Mouse (Mus musculus): ENCODE measurements around the gene Nrde2. TPM values are rescaled to one million over a fixed set of nuclear protein-coding genes. Genes with fewer than 3 reads are reported as not detected.
A peak's percentile ranks its signal among the peaks of the same experiment; 100 is the strongest.

The Nrde2 gene
- total RNA-seq, 2 experiments from 2014 or later, result 10.4 to 11.5 TPM

- intact Hi-C loops (cut with DNase I), result no loop called here
- DNase-seq, result no peak
Measured at GRCm38 (mm10) chr12:100128522-100128921, 30.9 kb downstream of the Nrde2 start.

GRCm38 (mm10) chr12:100127866-100128480 lies 31.5 kb downstream of the Nrde2 start:
- DNase-seq, result no peak
- intact Hi-C loops (cut with DNase I), result no loop called here

- DNase-seq, result no peak
- intact Hi-C loops (cut with DNase I), result no loop called here
Measured at GRCm38 (mm10) chr12:100126968-100127865, 32.2 kb downstream of the Nrde2 start.

- intact Hi-C loops (cut with DNase I), result no loop called here
- no peak for DNase-seq
Measured at GRCm38 (mm10) chr12:100124913-100125798, 34.3 kb downstream of the Nrde2 start.

- intact Hi-C loops (cut with DNase I), result no loop called here
- DNase-seq, result no peak
Measured at GRCm38 (mm10) chr12:100123476-100123875, 36.0 kb downstream of the Nrde2 start.

- DNase-seq, result peak; percentile 40 to 47
- intact Hi-C loops (cut with DNase I), result no loop called here
Measured at GRCm38 (mm10) chr12:100122921-100123381, 36.5 kb downstream of the Nrde2 start.

- intact Hi-C loops (cut with DNase I), result no loop called here
- DNase-seq, result no peak
Measured at GRCm38 (mm10) chr12:100115982-100116381, 43.5 kb downstream of the Nrde2 start.

- peak; percentile 72 to 79 for DNase-seq
- intact Hi-C loops (cut with DNase I), result loop anchor here (2.0 to 5.0 kb wide), 2 partner anchors 145 to 1013 kb away; partner anchors contain the start of gene Kcnk13
Measured at GRCm38 (mm10) chr12:100109986-100110696, 49.3 kb downstream of the Nrde2 start, which contains the start of gene Psmc1. Gene Psmc1, plus strand, starts transcription at chr12:100110154.

GRCm38 (mm10) chr12:100107436-100107835 lies 52.0 kb downstream of the Nrde2 start:
- DNase-seq, result no peak

GRCm38 (mm10) chr12:100106275-100106895 lies 53.1 kb downstream of the Nrde2 start:
- intact Hi-C loops (cut with DNase I), result loop anchor here (1.0 to 5.0 kb wide), 3 partner anchors 154 to 1009 kb away; no protein-coding TSS in a partner anchor
- DNase-seq, result peak; percentile 78 to 83

More at GRCm38 (mm10) chr12:100107436-100107835, 52.0 kb downstream of the Nrde2 start:
- intact Hi-C loops (cut with DNase I), result loop anchor here (2.0 to 5.0 kb wide), 2 partner anchors 155 to 1010 kb away; no protein-coding TSS in a partner anchor

GRCm38 (mm10) chr12:100104530-100104929 lies 54.9 kb downstream of the Nrde2 start:
- DNase-seq, result no peak
- intact Hi-C loops (cut with DNase I), result loop anchor here (2.0 kb wide), 2 partner anchors 132 to 1020 kb away; no protein-coding TSS in a partner anchor

- intact Hi-C loops (cut with DNase I), result no loop called here
- DNase-seq, result no peak
Measured at GRCm38 (mm10) chr12:100101651-100102050, 57.8 kb downstream of the Nrde2 start.

GRCm38 (mm10) chr12:100100707-100101030 lies 58.8 kb downstream of the Nrde2 start:
- intact Hi-C loops (cut with DNase I), result no loop called here
- no peak for DNase-seq

GRCm38 (mm10) chr12:100099971-100100706 lies 59.3 kb downstream of the Nrde2 start:
- intact Hi-C loops (cut with DNase I), result no loop called here
- DNase-seq, result no peak

GRCm38 (mm10) chr12:100093046-100093445 lies 66.4 kb downstream of the Nrde2 start:
- no peak for DNase-seq
- intact Hi-C loops (cut with DNase I), result no loop called here

- intact Hi-C loops (cut with DNase I), result no loop called here
- no peak for DNase-seq
Measured at GRCm38 (mm10) chr12:100090750-100091149, 68.7 kb downstream of the Nrde2 start.

- no peak for DNase-seq
- intact Hi-C loops (cut with DNase I), result no loop called here
Measured at GRCm38 (mm10) chr12:100089265-100089664, 70.2 kb downstream of the Nrde2 start.

GRCm38 (mm10) chr12:100088026-100088425 lies 71.4 kb downstream of the Nrde2 start:
- no peak for DNase-seq
- intact Hi-C loops (cut with DNase I), result no loop called here
